Mouse (Mus musculus) adrenal gland, postnatal 10 days (tissue): ENCODE results near the gene Gm38100. TPM values are rescaled to one million over a fixed set of nuclear protein-coding genes. Genes with fewer than 3 reads are reported as not detected.

Experiments used
- DNase-seq: peaks from one replicate; pipeline ENCODE4 v3.0.0; 2021; ENCODE audit warnings: mixed read lengths
- total RNA-seq, 2 experiments: library from RNA; stranded (reverse); gene quantifications; 2 replicates each; pipeline ENCODE4 v1.2.3; 2021

The Gm38100 gene
- total RNA-seq, 2 experiments from 2014 or later: not detected

- DNase-seq: no peak
These were observed 50.6 kb downstream of the Gm38100 start for GRCm38 (mm10) chr1:175970710-175971109.

Other genes with a start within 250 kb of the Gm38100 start
- 1 to 10 TPM; 5.1 to 5.5 TPM for gene Opn3, start 227.6 kb upstream of the Gm38100 start, total RNA-seq
- 1 to 10 TPM; 6.0 to 8.7 TPM for gene Chml, start 227.4 kb upstream of the Gm38100 start, total RNA-seq
- not detected for gene Wdr64, start 221.7 kb upstream of the Gm38100 start, total RNA-seq
- gene Exo1, start 39.7 kb upstream of the Gm38100 start, total RNA-seq: 1 to 10 TPM; 6.0 to 8.1 TPM
- not detected for gene Rbm8a2, start 58.8 kb downstream of the Gm38100 start, total RNA-seq